In genomic region chr9:100457971-100458681, GRCm38 (mm10) we compare ENCODE assay signal across 22 mouse cellular contexts. TPM values are rescaled to one million over a fixed set of nuclear protein-coding genes. Genes with fewer than 3 reads are reported as not detected.
DNase-seq lines count a peak whose midpoint lies in the region; ATAC-seq lines count a peak whose summit lies in the region.
"Had no signal": no experiment of that assay in that cellular context is flagged by ENCODE, and none has a peak within 500 bp of the region (broad histone marks: within the 10 kb centered on the region; RNA-seq: fewer than 3 reads in every experiment).

No protein-coding gene starts in this region.

- H3K27ac ChIP-seq in hindbrain, embryonic 12.5 days: no peak overlapping the region
- H3K27ac ChIP-seq: embryonic facial prominence, embryonic 15.5 days; hindbrain, postnatal 0 days; limb, embryonic 15.5 days; midbrain, embryonic 13.5 days had no signal

- H3K4me2 ChIP-seq in hindbrain, embryonic 12.5 days (replicated peaks): no peak overlapping the region
- H3K4me2 ChIP-seq: embryonic facial prominence, embryonic 15.5 days; limb, embryonic 15.5 days; midbrain, embryonic 13.5 days had no signal

- H3K36me3 ChIP-seq in hindbrain, embryonic 12.5 days: 0 out of 2 replicates have a peak, but pooled peaks cover 5% of the 10 kb centered on the region

- DNase-seq in heart, adult 11 months: peak; percentile 88
- DNase-seq in heart, postnatal 10 days: no peak
- DNase-seq in B cell, adult 2 months: peak; percentile 5
- peak; percentile 70 to 80 for DNase-seq in thymus, adult 18-20 months
- DNase-seq in right cerebral cortex, postnatal 36 days (ENCODE audit: low spot score in 2 of 2): no peak
- DNase-seq in testis, postnatal 10 days (ENCODE audit: low spot score): no peak
- DNase-seq: adrenal gland, postnatal 36 days; cerebellum, adult 2 months; gastrocnemius, postnatal 36 days; kidney, adult 18-20 months; kidney, postnatal 36 days; layer of hippocampus, adult 9-11 months; lung, adult 18-20 months; lung, postnatal 4 days; retina, postnatal 1 day had no signal

- WGBS in hindbrain, embryonic 12.5 days: 91% methylated on average over 17 of the region's 17 CpGs

- H3K9me3 ChIP-seq in hindbrain, embryonic 12.5 days (replicated peaks): no peaks in the 10 kb centered on the region
- H3K9me3 ChIP-seq: embryonic facial prominence, embryonic 15.5 days; limb, embryonic 15.5 days; midbrain, embryonic 13.5 days had no signal

- no peaks in the 10 kb centered on the region for H3K27me3 ChIP-seq in hindbrain, embryonic 12.5 days
- H3K27me3 ChIP-seq: embryonic facial prominence, embryonic 15.5 days; limb, embryonic 15.5 days; Patski had no signal

- intact Hi-C loops in heart, postnatal 10 days (cut with DNase I): loop anchor here (5.0 to 10.0 kb wide), 2 partner anchors 49 to 547 kb away; no protein-coding TSS in a partner anchor

- H3K9ac ChIP-seq in hindbrain, embryonic 12.5 days: no peak overlapping the region
- H3K9ac ChIP-seq: embryonic facial prominence, embryonic 15.5 days; limb, embryonic 15.5 days; midbrain, embryonic 13.5 days had no signal

- no peak overlapping the region for H3K4me3 ChIP-seq in hindbrain, embryonic 12.5 days
- H3K4me3 ChIP-seq: embryonic facial prominence, embryonic 15.5 days; limb, embryonic 15.5 days; midbrain, embryonic 13.5 days had no signal

- peak; percentile 49 for ATAC-seq in granulocyte monocyte progenitor cell, adult 5-6 weeks (replicated peaks; ENCODE audit: poor library complexity, severe bottlenecking)
- no peak for ATAC-seq in hindbrain, embryonic 12.5 days (ENCODE audit: low FRiP score)
- ATAC-seq: hindbrain, postnatal 0 days; midbrain, embryonic 13.5 days; Patski had no signal

- 0 out of 2 replicates have a peak, but pooled peaks cover 10% of the 10 kb centered on the region for H3K4me1 ChIP-seq in hindbrain, embryonic 12.5 days

RNA-seq across cellular contexts. Expression of gene Il20rb, which starts 28.5 kb away (rescaled TPM):
- 1 to 10 TPM; 2.2 to 4.4 TPM for total RNA-seq in heart, postnatal 10 days (2021)
- total RNA-seq in granulocyte monocyte progenitor cell, adult 5-6 weeks (2014; fragmentation: Nextera tagmentation): 0.84 and 4.0 TPM in 2 replicates
- total RNA-seq in granulocyte monocyte progenitor cell, adult 5-6 weeks (2017): 0.13 and 2.0 TPM in 2 replicates
- 0.42 and 0.87 TPM in 2 replicates for polyA plus RNA-seq in hindbrain, embryonic 12.5 days (2016; fragmentation: Nextera tagmentation; extraction: Ambion mirVana)

Comparison
In these comparisons a context has a peak if more than half of its experiments do, and no peak if none do; other contexts are left out.
1. DNase-seq: peak in heart, adult 11 months (single experiment), B cell, adult 2 months (2 of 2) and thymus, adult 18-20 months (2 of 2); none in heart, postnatal 10 days (0 of 2), right cerebral cortex, postnatal 36 days (0 of 2) and testis, postnatal 10 days (single experiment).